Mouse (Mus musculus) cerebellum, adult 18-20 months (tissue): ENCODE results near the gene Limch1.

Experiments used
- DNase-seq, 2 experiments: peaks; one replicate each; pipeline ENCODE4 v3.0.0; 2021

The Limch1 gene

GRCm38 (mm10) chr5:66886410-66887120 lies 140.9 kb downstream of the Limch1 start:
- DNase-seq = no peak

GRCm38 (mm10) chr5:66888061-66888460 lies 142.4 kb downstream of the Limch1 start:
- no peak for DNase-seq

- DNase-seq = peak; percentile 28 to 51
These were observed 143.7 kb downstream of the Limch1 start for GRCm38 (mm10) chr5:66889337-66889736.

GRCm38 (mm10) chr5:66895440-66896120 lies 150.0 kb downstream of the Limch1 start:
- no peak for DNase-seq

GRCm38 (mm10) chr5:66897584-66897983 lies 152.0 kb downstream of the Limch1 start:
- no peak for DNase-seq

GRCm38 (mm10) chr5:66898252-66898651 lies 152.6 kb downstream of the Limch1 start:
- no peak for DNase-seq

- DNase-seq = no peak
These were observed 153.3 kb downstream of the Limch1 start for GRCm38 (mm10) chr5:66898811-66899430.

GRCm38 (mm10) chr5:66901116-66901515 lies 155.5 kb downstream of the Limch1 start:
- DNase-seq = no peak

- DNase-seq = no peak
These were observed 159.2 kb downstream of the Limch1 start for GRCm38 (mm10) chr5:66904835-66905234.

- DNase-seq = peak; percentile 54 to 61
These were observed 163.3 kb downstream of the Limch1 start for GRCm38 (mm10) chr5:66908883-66909282.

GRCm38 (mm10) chr5:66909962-66910361 lies 164.3 kb downstream of the Limch1 start:
- DNase-seq = no peak

GRCm38 (mm10) chr5:66910610-66911009 lies 165.0 kb downstream of the Limch1 start:
- peak in 1 of 2 experiments; percentile 16 for DNase-seq

GRCm38 (mm10) chr5:66911068-66911467 lies 165.4 kb downstream of the Limch1 start:
- no peak for DNase-seq

GRCm38 (mm10) chr5:66913791-66914190 lies 168.2 kb downstream of the Limch1 start:
- peak in 1 of 2 experiments; percentile 38 for DNase-seq

GRCm38 (mm10) chr5:66917353-66918315 lies 172.0 kb downstream of the Limch1 start:
- DNase-seq = no peak

- DNase-seq = no peak
These were observed 173.0 kb downstream of the Limch1 start for GRCm38 (mm10) chr5:66918316-66919305.

GRCm38 (mm10) chr5:66922582-66922981 lies 177.0 kb downstream of the Limch1 start:
- peak; percentile 39 to 41 for DNase-seq

- no peak for DNase-seq
These were observed 183.7 kb downstream of the Limch1 start for GRCm38 (mm10) chr5:66929291-66929690.

GRCm38 (mm10) chr5:66933134-66933804 lies 187.6 kb downstream of the Limch1 start:
- DNase-seq = no peak

GRCm38 (mm10) chr5:66934585-66934984 lies 189.0 kb downstream of the Limch1 start:
- no peak for DNase-seq

GRCm38 (mm10) chr5:66937376-66937775 lies 191.7 kb downstream of the Limch1 start:
- no peak for DNase-seq
